Mouse (Mus musculus) MEL (cell line): ENCODE measurements around the gene 1700018B08Rik.

ENCODE experiments used
- NRF1 ChIP-seq: IDR thresholded peaks from 2 replicates; pipeline ENCODE4 v1.6.1; 2014; ENCODE audit warnings: low read depth, mild to moderate bottlenecking, inconsistent platforms, low read length, improper control_type of control experiment, moderate library complexity; ENCODE audit not compliant: poor library complexity, insufficient read depth, severe bottlenecking
- RAD21 ChIP-seq: IDR thresholded peaks from 2 replicates; pipeline ENCODE4 v1.6.1; 2011; ENCODE audit warnings: mild to moderate bottlenecking, low read depth, low read length, improper control_type of control experiment
- RCOR1 ChIP-seq: IDR thresholded peaks from 2 replicates; pipeline ENCODE4 v1.6.1; 2012; ENCODE audit warnings: low read depth, mild to moderate bottlenecking, inconsistent platforms, low read length, improper control_type of control experiment
- SMC3 ChIP-seq: IDR thresholded peaks from 2 replicates; pipeline ENCODE4 v1.6.1; 2011; ENCODE audit warnings: low read depth, low read length, improper control_type of control experiment

DNA sequence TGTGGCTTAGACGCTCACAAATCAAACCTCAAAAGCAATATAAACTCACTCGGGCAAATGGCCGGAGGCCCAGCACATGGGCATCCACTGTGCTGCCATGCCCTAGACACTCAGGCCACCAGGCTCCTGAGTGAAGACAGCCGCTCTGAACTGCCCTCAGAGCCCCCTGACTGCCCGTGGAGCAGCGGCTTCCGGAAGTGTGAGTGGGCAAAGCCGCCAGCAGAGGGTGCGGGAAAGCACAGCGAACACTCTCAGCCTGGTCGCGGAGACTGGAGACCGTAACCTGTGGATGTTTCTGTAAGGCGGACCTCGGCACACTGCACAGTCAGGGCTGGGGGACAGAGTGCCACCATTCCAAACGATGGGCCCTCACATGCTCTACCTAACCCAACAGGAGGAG, 14.4 kb upstream of the 1700018B08Rik start:
- TF ChIP-seq NRF1: no peak
- TF ChIP-seq RCOR1: no peak
- TF ChIP-seq RAD21: no peak
- no peak for TF ChIP-seq SMC3
